Mouse (Mus musculus) liver, postnatal 0 days (tissue): ENCODE results near the gene Mettl14.

Experiments
- CTCF ChIP-seq: sonication (generic); IDR thresholded peaks from 2 replicates; pipeline ENCODE4 v1.5.1; 2016; ENCODE audit warnings: antibody characterized with exemption, low read depth
- EP300 ChIP-seq: IDR thresholded peaks from 2 replicates; pipeline ENCODE4 v1.6.1; 2016; ENCODE audit warnings: antibody characterized with exemption, low read depth, mild to moderate bottlenecking

GRCm38 (mm10) chr3:123370927-123371326 is 15.0 kb downstream of the Mettl14 start:
- TF ChIP-seq CTCF, result no peak
- no peak for TF ChIP-seq EP300
